Mouse (Mus musculus) liver, embryonic 14.5 days (tissue): ENCODE measurements around the gene Wdcp. TPM values are rescaled to one million over a fixed set of nuclear protein-coding genes. Genes with fewer than 3 reads are reported as not detected.

ENCODE experiments used
- ATAC-seq: fragments of 200-750 bp; cut with Nextera tagmentation; 2 replicates; pipeline ENCODE4 v1.8.0; 2017; ENCODE audit warnings: moderate number of reproducible peaks, mild to moderate bottlenecking, moderate library complexity; ENCODE audit not compliant: insufficient read depth
- DNase-seq, 3 experiments: peaks; one replicate each; pipeline ENCODE4 v3.0.0-alpha.2; 2012 to 2013; ENCODE audit warnings: low read depth in 3 of 3, low spot score in 3 of 3
- H3K27ac ChIP-seq: fragments of 300-500 bp; sonication (generic); 2 replicates; pipeline ENCODE4 v1.5.1; 2014; ENCODE audit warnings: moderate library complexity, mild to moderate bottlenecking, control low read depth, inconsistent platforms
- H3K27me3 ChIP-seq: fragments of 300-500 bp; sonication (generic); 2 replicates; pipeline ENCODE4 v1.6.1; 2014; ENCODE audit warnings: mild to moderate bottlenecking, low read length, moderate library complexity; ENCODE audit not compliant: control insufficient read depth, insufficient read depth
- H3K36me3 ChIP-seq: fragments of 300-500 bp; sonication (generic); replicated peaks from 2 replicates; pipeline ENCODE4 v1.6.1; 2014; ENCODE audit warnings: low read depth; ENCODE audit not compliant: control insufficient read depth, insufficient read depth
- H3K4me1 ChIP-seq, 2 experiments: fragments of 200-500 bp in 1 of 2; fragments of 300-500 bp in 1 of 2; sonication (generic) in 1 of 2; replicated peaks; 2 replicates each; pipeline ENCODE4 v1.6.1; 2012 to 2014; ENCODE audit warnings: antibody characterized with exemption in 1 of 2, inconsistent platforms in 1 of 2, low read length in 1 of 2; ENCODE audit not compliant: control insufficient read depth in 2 of 2, insufficient read depth in 2 of 2
- H3K4me2 ChIP-seq: fragments of 300-500 bp; sonication (generic); 2 replicates; pipeline ENCODE4 v1.6.1; 2014; ENCODE audit warnings: low read depth, mild to moderate bottlenecking, control low read depth, moderate library complexity
- H3K4me3 ChIP-seq, 2 experiments: fragments of 200-500 bp in 1 of 2; fragments of 300-500 bp in 1 of 2; sonication (generic) in 1 of 2; 2 replicates each; pipeline ENCODE4 v1.5.1; 2012 to 2014; ENCODE audit warnings: low read depth in 2 of 2, low read length in 2 of 2, mild to moderate bottlenecking in 2 of 2, control low read depth in 1 of 2, inconsistent platforms in 1 of 2, moderate library complexity in 1 of 2; ENCODE audit not compliant: insufficient read depth in 1 of 2
- H3K9ac ChIP-seq: fragments of 300-500 bp; sonication (generic); replicated peaks from 2 replicates; pipeline ENCODE4 v1.6.1; 2014; ENCODE audit warnings: mild to moderate bottlenecking, control low read depth, moderate library complexity
- H3K9me3 ChIP-seq: fragments of 300-500 bp; sonication (generic); 2 replicates; pipeline ENCODE4 v1.6.1; 2016; ENCODE audit warnings: low read length, mixed read lengths; ENCODE audit not compliant: control insufficient read depth
- CTCF ChIP-seq: IDR thresholded peaks from 2 replicates; pipeline ENCODE4 v1.5.1; 2016; ENCODE audit warnings: antibody characterized with exemption, low read depth, control low read depth
- EP300 ChIP-seq: IDR thresholded peaks from 2 replicates; pipeline ENCODE4 v1.6.1; 2016; ENCODE audit warnings: antibody characterized with exemption, low read depth
- WGBS: fragments of 180-500 bp; shearing (Covaris S2); extraction: QIAGEN DNeasy Blood & Tissue Kit; methylation state at CpG from one replicate; pipeline ENCODE4 v1.1.7; 2014; ENCODE audit not compliant: insufficient replicate concordance; 5-methylcytosine and 5-hydroxymethylcytosine counted together
- polyA plus RNA-seq, 2 experiments: library from polyadenylated mRNA; depleted of rRNA in 1 of 2; stranded (reverse) in 1 of 2; unstranded in 1 of 2; fragments of >200 nt; fragmentation: Nextera tagmentation in 1 of 2; extraction: Ambion mirVana in 1 of 2; gene quantifications; 2 replicates each; pipeline versions ENCODE4 v1.2.1 to v1.2.3; 2012 to 2014

Gene Wdcp
- polyA plus RNA-seq, 2 experiments = 9.1 to 11.6 TPM

DNA sequence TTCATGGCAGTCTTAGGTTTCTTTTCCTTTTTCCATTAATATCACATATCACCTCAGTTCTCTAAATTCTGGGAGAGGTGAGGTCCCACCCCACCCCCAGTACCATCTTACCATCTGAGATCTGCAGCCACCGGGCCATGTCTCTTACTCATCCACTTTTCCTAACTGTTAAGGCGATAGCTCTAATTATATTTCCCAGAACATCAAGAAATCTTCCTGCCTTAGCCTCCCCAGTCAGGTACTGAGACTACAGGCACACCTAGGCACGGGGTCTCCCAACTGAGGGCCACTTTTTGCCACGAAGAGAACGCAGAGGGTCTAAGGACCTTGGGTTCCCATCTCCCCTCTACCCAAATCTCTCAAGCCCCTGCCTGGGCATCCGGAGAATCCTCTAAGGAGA lies 30.4 kb downstream of the Wdcp start:
- H3K4me2 ChIP-seq = peak overlapping the region; percentile 96
- H3K9me3 ChIP-seq = no peaks in the 10 kb centered on the region
- peak overlapping the region; percentile 82 to 92 for H3K4me3 ChIP-seq
- 26% methylated on average over 6 of the region's 6 CpGs for WGBS
- H3K36me3 ChIP-seq = peaks cover 24% of the 10 kb centered on the region
- peak; percentile 16; the same call in 1 of the 2 replicates for ATAC-seq
- peaks cover 23 to 43% of the 10 kb centered on the region in 2 experiments for H3K4me1 ChIP-seq
- TF ChIP-seq EP300 = no peak
- no peaks in the 10 kb centered on the region for H3K27me3 ChIP-seq
- peak in 1 of 3 experiments; percentile 14 for DNase-seq
- H3K9ac ChIP-seq = peak overlapping the region; percentile 100
- peak overlapping the region; percentile 99 for H3K27ac ChIP-seq

DNA sequence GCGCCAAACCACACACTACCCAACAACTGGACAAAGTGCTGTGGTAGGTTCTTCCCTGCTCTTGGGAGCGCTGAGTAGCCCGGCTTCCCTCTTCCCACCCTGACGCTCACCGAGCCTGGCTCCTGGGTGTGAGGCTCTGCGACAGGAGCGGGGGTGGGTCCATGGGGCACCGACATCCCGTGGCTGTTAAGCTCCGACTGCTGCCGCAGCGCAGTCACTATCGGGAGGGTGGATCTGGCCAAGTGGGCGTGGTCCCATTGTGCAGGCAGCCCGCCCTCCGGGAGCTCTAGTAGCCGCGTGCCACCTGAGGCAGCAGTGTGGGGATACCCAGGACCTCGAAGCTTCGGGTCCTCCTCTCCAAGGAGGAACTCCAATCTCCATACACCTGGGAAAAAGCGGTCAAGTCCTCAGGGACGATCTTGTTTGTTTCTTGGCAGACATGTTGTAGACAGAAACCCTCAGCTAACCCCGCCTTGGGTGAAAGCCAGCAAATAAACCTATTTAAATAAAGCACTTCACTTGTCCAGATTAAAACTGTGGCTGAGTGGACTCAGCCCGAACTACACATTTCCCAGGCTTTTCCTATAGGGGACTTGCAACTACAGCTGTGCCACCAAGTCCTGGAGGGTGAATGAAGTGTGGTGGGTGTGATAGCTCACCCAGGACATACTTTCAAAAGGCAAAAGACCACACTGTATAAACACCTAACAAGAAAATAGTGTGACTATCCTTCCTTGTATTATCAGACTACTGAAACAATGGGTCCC lies 31.2 kb downstream of the Wdcp start, which contains the start of gene Mfsd2b:
Gene Mfsd2b, minus strand, starts transcription at position 199 of the 767 bp plus-strand sequence.
- ATAC-seq (peak; percentile 80), DNase-seq (peak; percentile 88 to 89 (median 88))
- Histone ChIP-seq H3K4me2 (peak within 1 kb of the TSS; percentile 96), H3K4me1 (peaks cover 23 to 41% of the 10 kb centered on the region in 2 experiments), H3K9me3 (no peaks in the 10 kb centered on the region), H3K27me3 (no peaks in the 10 kb centered on the region), H3K4me3 (peak within 1 kb of the TSS; percentile 82 to 92), H3K9ac (peak within 1 kb of the TSS; percentile 100), H3K27ac (peak within 1 kb of the TSS; percentile 99), H3K36me3 (peaks cover 18% of the 10 kb centered on the region)
- TF ChIP-seq CTCF = no peak
- TF ChIP-seq EP300 = no peak; the same call in 1 of the 2 replicates
- under 1% methylated on average over 24 of the region's 24 CpGs for WGBS

DNA sequence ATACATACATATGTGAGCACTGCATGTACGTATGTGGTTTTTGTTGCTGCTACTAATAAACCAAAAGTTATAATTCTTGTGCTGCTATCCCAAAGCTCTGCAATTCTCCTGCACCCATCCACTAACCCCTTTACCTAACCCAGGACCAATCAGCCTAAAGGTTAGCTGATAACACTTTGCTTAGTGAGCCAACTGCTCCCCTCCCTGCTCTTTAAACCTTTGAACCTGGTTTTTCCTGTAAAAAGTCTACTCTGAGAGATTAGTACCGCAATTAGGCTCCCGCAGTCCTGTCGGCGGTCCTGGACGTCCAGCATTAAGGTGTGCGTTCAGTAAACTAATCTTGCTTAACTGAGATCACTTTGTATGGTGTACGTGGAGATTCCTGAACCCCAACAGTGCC lies 32.5 kb downstream of the Wdcp start:
- no peak overlapping the region; the same call in 1 of the 2 replicates for H3K4me2 ChIP-seq
- 64% methylated on average over 8 of the region's 8 CpGs for WGBS

DNA sequence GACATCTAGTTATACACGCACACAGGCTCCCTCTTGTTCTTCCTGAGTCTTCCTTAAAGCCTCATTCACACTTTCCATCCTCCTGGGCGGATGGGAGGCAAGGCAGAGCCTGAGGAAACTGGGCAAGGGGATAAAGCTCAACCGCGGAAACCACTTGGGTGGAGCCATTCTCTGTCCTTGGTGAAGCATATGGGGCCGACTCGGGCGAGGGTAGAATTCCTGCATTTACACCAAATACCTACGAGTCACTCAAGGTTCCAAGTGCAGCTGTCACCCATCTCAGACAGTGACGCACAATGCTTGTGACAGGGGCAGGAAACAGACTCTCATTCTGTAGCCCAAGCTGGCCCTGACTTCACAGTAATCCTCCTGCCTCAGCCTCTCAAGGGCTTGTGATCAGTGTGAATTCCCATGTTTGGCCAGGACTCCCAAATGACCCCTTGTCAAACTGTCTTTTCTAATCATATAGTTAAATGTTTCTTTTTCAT lies 35.2 kb downstream of the Wdcp start:
- ATAC-seq (no peak), DNase-seq (no peak)
- H3K4me2 ChIP-seq = no peak overlapping the region
- TF ChIP-seq EP300 (no peak), CTCF (no peak)
- no peaks in the 10 kb centered on the region for H3K27me3 ChIP-seq
- peaks cover 23% of the 10 kb centered on the region for H3K36me3 ChIP-seq
- H3K4me1 ChIP-seq = peaks cover 17 to 18% of the 10 kb centered on the region in 2 experiments
- H3K4me3 ChIP-seq = no peak overlapping the region
- H3K9me3 ChIP-seq = no peaks in the 10 kb centered on the region
- H3K27ac ChIP-seq = no peak overlapping the region
- WGBS = 32% methylated on average over 9 of the region's 9 CpGs
- H3K9ac ChIP-seq = no peak overlapping the region

More for the DNA sequence above, 32.5 kb downstream of the Wdcp start:
- peak overlapping the region; percentile 14; the same call in 1 of the 2 replicates for H3K27ac ChIP-seq
- H3K27me3 ChIP-seq = no peaks in the 10 kb centered on the region
- H3K4me3 ChIP-seq = no peak overlapping the region
- peaks cover 10% of the 10 kb centered on the region for H3K36me3 ChIP-seq
- no peak for ATAC-seq
- TF ChIP-seq EP300 (no peak), CTCF (no peak)
- peaks cover 23 to 38% of the 10 kb centered on the region in 2 experiments for H3K4me1 ChIP-seq
- H3K9ac ChIP-seq = no peak overlapping the region
- no peak for DNase-seq
- H3K9me3 ChIP-seq = no peaks in the 10 kb centered on the region

DNA sequence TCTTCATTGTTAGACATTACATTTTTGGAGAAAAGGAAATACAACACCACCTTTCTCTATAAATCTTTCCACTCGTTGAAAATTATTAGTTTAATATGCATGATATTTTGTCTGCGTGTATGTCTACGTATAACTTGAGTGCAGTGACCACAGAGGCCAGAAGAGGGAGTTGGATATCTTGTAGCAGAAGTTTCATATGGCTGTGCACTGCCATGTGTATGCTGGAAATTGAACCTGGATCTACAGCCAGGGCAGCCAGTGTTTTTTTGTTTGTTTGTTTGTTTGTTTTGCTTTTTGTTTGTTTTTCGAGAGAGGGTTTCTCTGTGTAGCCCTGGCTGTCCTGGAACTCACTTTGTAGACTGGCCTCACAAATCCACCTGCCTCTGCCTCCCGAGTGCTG lies 35.9 kb downstream of the Wdcp start:
- Histone ChIP-seq H3K4me1 (peaks cover 17 to 18% of the 10 kb centered on the region in 2 experiments), H3K9me3 (no peaks in the 10 kb centered on the region), H3K27me3 (no peaks in the 10 kb centered on the region), H3K36me3 (peaks cover 27% of the 10 kb centered on the region), H3K4me2 (no peak overlapping the region), H3K9ac (no peak overlapping the region), H3K4me3 (no peak overlapping the region), H3K27ac (no peak overlapping the region)
- ATAC-seq (no peak), DNase-seq (peak in 1 of 3 experiments; percentile 38)
- WGBS = 79% methylated on average over 5 of the region's 5 CpGs
- TF ChIP-seq CTCF (peak; percentile 57), EP300 (no peak)
